Mouse (Mus musculus) gastrocnemius, adult 2 months (tissue): Measurements from ENCODE around the gene Pex26. TPM values are rescaled to one million over a fixed set of nuclear protein-coding genes. Genes with fewer than 3 reads are reported as not detected.
A peak's percentile ranks its signal among the peaks of the same experiment; 100 is the strongest.

Source experiments
- DNase-seq: peaks from one replicate; pipeline ENCODE4 v3.0.0; 2022
- H3K27ac ChIP-seq: fragments of 200-600 bp; 2 replicates; pipeline ENCODE4 v1.8.1; 2022; ENCODE audit warnings: mild to moderate bottlenecking
- H3K4me3 ChIP-seq: fragments of 200-600 bp; 2 replicates; pipeline ENCODE4 v1.8.1; 2022; ENCODE audit warnings: mild to moderate bottlenecking, moderate library complexity
- CTCF ChIP-seq: fragments of 200-600 bp; IDR thresholded peaks from 2 replicates; pipeline ENCODE4 v1.8.1; 2022; ENCODE audit warnings: antibody characterized with exemption, mild to moderate bottlenecking, moderate library complexity
- intact Hi-C: fragments of 180-260 bp; cut with DNase I; formaldehyde crosslinking; loops from one replicate; pipeline ENCODE4 v1.15.1; 2025
- long read RNA-seq, 2 experiments: library from polyadenylated mRNA; stranded (forward); transcript quantifications; one replicate each; pipeline ENCODE4 v2.0.0; 2021
- total RNA-seq, 2 experiments: library from RNA; stranded (reverse); gene quantifications; 2 replicates each; pipeline ENCODE4 v1.2.3; 2021

Gene Pex26
- total RNA-seq, result 1 to 10 TPM; 3.5 to 3.8 TPM
- long read RNA-seq, experiment 1, full-length matches to known transcripts, result 2 of 3 reads
- long read RNA-seq, experiment 1, partial matches to known transcripts, result 0 of 3 reads
- long read RNA-seq, experiment 1, other reads (novel, unspliced or antisense), result 1 of 3 reads
- long read RNA-seq, experiment 2, full-length matches to known transcripts, result 3 of 6 reads
- long read RNA-seq, experiment 2, partial matches to known transcripts, result 2 of 6 reads
- long read RNA-seq, experiment 2, other reads (novel, unspliced or antisense), result 1 of 6 reads

GRCm38 (mm10) chr6:121183414-121184173, at the start of gene Pex26:
TSS of gene Pex26 (plus strand) at chr6:121183667.
- Histone ChIP-seq H3K4me3 (peak within 1 kb of the TSS; percentile 76), H3K27ac (peak within 1 kb of the TSS; percentile 89)
- intact Hi-C loops, result loop anchor here (5.0 kb wide), 2 partner anchors 64 to 79 kb away; partner anchors contain the start of gene Usp18
- no peak for TF ChIP-seq CTCF
- DNase-seq, result peak; percentile 94

GRCm38 (mm10) chr6:121134249-121134648, 49.2 kb upstream of the Pex26 start:
- no peak overlapping the region for H3K4me3 ChIP-seq
- intact Hi-C loops, result loop anchor here (5.0 to 10.0 kb wide), 3 partner anchors 97 to 239 kb away; no protein-coding TSS in a partner anchor
- no peak for DNase-seq

GRCm38 (mm10) chr6:121134884-121135283, 48.6 kb upstream of the Pex26 start:
- intact Hi-C loops, result loop anchor here (5.0 to 10.0 kb wide), 3 partner anchors 98 to 240 kb away; no protein-coding TSS in a partner anchor

More at GRCm38 (mm10) chr6:121134249-121134648, 49.2 kb upstream of the Pex26 start:
- no peak for TF ChIP-seq CTCF
- H3K27ac ChIP-seq, result no peak overlapping the region

DNA sequence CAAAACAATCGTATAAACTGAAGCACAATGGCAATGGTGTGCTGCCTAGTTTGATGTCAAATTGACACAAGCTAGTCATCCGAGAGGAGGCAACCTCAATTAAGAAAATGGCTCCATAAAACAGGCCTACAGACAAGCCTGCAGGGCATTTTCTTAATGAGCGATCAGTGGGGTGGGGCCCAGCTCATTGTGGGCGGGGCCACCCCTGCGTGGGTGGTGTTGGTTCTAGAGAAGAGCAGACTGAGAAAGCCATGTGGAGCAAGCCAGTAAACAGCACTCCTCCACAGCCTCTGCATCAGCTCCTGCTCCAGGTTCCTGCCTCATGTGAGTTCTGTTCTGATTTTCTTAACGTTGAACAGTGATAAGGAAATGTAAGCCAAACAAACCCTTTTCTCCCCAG, 46.2 kb upstream of the Pex26 start:
- intact Hi-C loops, result loop anchor here (10.0 kb wide), 1 partner anchor 242 kb away; no protein-coding TSS in a partner anchor

More at GRCm38 (mm10) chr6:121134884-121135283, 48.6 kb upstream of the Pex26 start:
- no peak for TF ChIP-seq CTCF
- DNase-seq, result no peak
- no peak overlapping the region for H3K27ac ChIP-seq
- H3K4me3 ChIP-seq, result no peak overlapping the region

GRCm38 (mm10) chr6:121138338-121139040, 45.0 kb upstream of the Pex26 start:
- peak overlapping the region; percentile 28; the same call in 1 of the 2 replicates for H3K27ac ChIP-seq
- DNase-seq, result no peak
- TF ChIP-seq CTCF, result no peak
- intact Hi-C loops, result loop anchor here (10.0 kb wide), 1 partner anchor 244 kb away; no protein-coding TSS in a partner anchor
- H3K4me3 ChIP-seq, result no peak overlapping the region

More for the DNA sequence above, 46.2 kb upstream of the Pex26 start:
- Histone ChIP-seq H3K27ac (no peak overlapping the region), H3K4me3 (no peak overlapping the region)
- DNase-seq, result no peak
- TF ChIP-seq CTCF, result no peak

GRCm38 (mm10) chr6:121139271-121139670, 44.2 kb upstream of the Pex26 start:
- DNase-seq, result peak; percentile 56
- TF ChIP-seq CTCF, result no peak
- peak overlapping the region; percentile 28; the same call in 1 of the 2 replicates for H3K27ac ChIP-seq
- no peak overlapping the region for H3K4me3 ChIP-seq
- intact Hi-C loops, result loop anchor here (10.0 kb wide), 1 partner anchor 244 kb away; no protein-coding TSS in a partner anchor

DNA sequence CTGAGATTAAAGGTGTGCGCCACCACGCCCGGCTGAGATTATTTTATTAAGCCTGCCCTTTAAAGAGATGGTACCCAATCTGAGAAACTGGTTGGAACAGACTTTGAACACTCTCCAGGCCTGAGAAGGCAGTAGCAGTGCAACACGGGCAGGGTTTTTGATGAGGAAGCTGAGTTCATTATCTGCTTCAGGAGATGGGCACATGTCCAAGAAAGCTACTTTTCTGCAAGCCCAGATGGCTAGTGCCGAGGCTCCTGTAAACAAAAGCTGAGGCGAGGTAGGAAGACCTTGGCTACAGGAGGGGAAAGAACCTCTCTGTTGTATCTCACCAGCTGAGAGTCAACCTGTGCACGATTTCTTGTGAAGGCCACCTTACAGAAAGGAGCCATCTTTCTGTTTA, 41.2 kb upstream of the Pex26 start:
- no peak overlapping the region for H3K27ac ChIP-seq
- intact Hi-C loops, result no loop called here
- no peak overlapping the region for H3K4me3 ChIP-seq
- no peak for TF ChIP-seq CTCF
- DNase-seq, result no peak

DNA sequence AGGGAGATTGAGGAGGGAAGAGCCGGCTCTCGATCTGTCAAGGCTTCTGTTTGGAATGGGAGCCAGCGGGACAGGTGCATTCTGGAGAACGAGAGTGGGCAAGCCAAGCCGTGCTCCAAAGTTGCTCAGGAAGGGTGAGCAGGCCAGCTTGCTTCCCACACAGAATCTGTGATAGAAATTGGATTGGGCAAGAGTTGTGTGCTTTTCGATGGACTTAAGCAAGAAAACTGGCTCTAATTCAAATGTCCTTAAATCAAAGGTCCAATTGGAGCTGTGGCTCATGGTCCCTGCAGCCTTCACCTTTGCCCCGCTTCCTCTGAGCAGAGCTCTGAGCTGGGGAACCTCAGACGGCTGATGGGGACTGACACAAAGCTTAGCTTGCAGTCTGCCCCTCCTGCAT, 40.0 kb upstream of the Pex26 start:
- Histone ChIP-seq H3K27ac (peak overlapping the region; percentile 52), H3K4me3 (no peak overlapping the region)
- DNase-seq, result peak; percentile 66
- TF ChIP-seq CTCF, result no peak
- intact Hi-C loops, result no loop called here

GRCm38 (mm10) chr6:121144066-121144465, 39.4 kb upstream of the Pex26 start:
- Histone ChIP-seq H3K27ac (peak overlapping the region; percentile 52), H3K4me3 (no peak overlapping the region)
- no peak for TF ChIP-seq CTCF
- DNase-seq, result peak; percentile 78
- intact Hi-C loops, result no loop called here

GRCm38 (mm10) chr6:121145010-121145604, 38.4 kb upstream of the Pex26 start:
- Histone ChIP-seq H3K27ac (no peak overlapping the region; the same call in 1 of the 2 replicates), H3K4me3 (no peak overlapping the region)
- peak; percentile 48 for DNase-seq
- intact Hi-C loops, result no loop called here
- no peak for TF ChIP-seq CTCF

DNA sequence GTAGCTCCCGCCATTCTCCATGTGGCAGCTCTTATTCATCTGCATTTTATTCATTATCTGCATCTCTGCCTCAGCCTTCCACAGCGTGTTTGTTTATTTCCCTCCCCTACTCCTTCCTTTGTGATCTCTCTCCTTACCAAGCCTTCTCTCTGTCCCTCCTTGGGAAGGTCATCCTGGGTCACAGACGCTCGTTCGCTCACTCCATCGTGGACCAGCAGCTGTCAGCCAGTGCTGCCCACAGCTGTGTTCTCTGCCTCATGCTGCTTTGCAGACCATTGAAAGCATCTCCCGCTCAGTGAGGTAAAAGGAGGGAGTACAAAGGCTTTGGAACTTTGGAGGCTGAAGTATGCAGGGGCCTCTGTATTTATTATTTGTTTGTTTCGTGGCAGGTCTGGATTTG, 37.6 kb upstream of the Pex26 start:
- Histone ChIP-seq H3K4me3 (no peak overlapping the region), H3K27ac (no peak overlapping the region)
- intact Hi-C loops, result no loop called here
- TF ChIP-seq CTCF, result no peak
- DNase-seq, result no peak

DNA sequence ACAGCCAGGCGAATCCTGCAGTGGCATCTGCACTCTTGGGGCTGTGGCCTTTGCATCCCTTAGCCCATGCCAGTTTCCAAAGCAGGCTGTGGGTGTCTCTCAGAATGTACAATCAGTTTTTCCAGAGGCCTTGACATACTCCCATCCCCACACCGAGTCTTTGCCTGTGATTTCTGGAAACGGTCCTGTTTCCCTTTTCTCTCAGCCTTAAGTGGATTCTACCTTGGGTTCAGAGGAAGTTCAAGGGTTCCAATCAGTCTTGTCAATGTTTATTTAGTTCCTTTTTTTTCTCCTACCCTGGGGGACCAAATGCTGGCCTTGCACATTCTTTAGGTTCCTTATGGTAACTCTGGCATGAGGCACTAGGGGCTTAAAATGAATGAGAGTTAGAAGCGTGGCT, 36.7 kb upstream of the Pex26 start:
- intact Hi-C loops, result no loop called here

More for the DNA sequence above, 36.7 kb upstream of the Pex26 start:
- no peak overlapping the region for H3K27ac ChIP-seq
- H3K4me3 ChIP-seq, result no peak overlapping the region
- TF ChIP-seq CTCF, result no peak
- no peak for DNase-seq
